Mouse (Mus musculus) layer of hippocampus, adult 9-11 months (tissue): ENCODE data around the gene Gm20807.
"Not testable (repeated sequence)": the region's sequence is repeated elsewhere in the genome, so short reads cannot be mapped to it uniquely, and the experiment has no call there.

Experiments
- DNase-seq: peaks from one replicate; pipeline ENCODE4 v3.0.0; 2022

The Gm20807 gene

DNA sequence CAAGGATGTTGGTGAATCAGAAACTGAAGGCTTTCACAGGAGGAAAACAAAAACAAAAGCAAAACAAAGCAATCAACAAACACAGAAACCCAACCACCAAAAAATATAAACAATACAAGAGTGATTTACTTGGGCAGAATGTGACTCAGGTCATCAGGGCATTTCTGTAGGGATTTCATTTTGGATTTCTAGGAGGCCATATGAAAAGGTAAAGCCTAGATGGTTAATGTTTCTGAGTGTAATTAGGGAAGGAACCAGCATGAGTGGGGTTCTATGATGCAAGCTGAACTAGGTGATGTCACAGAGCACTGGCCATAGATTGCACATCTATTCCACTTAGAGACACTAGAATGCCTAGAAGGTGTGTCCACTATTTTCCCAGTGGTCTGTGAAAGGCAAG, at the start of gene Gm20807:
Gm20807 (plus strand) TSS at position 301 of the 400 bp plus-strand sequence.
- not testable (repeated sequence) for DNase-seq
